Mouse (Mus musculus): ENCODE data around the gene Mtch1.
A peak's percentile ranks its signal among the peaks of the same experiment; 100 is the strongest.

GRCm38 (mm10) chr17:29370984-29371723 lies 23.4 kb upstream of the Mtch1 start:
- TF ChIP-seq POLR2A (IDR thresholded peaks at IDR 0.05; ENCODE audit: insufficient read length, low read depth) (peak; percentile 22), MYOG (IDR thresholded peaks at IDR 0.05; ENCODE audit: control insufficient read depth in 1 of 3, insufficient read depth in 1 of 3, insufficient read length in 2 of 3, low read depth in 2 of 3) (peak in 2 of 3 experiments; percentile 21 to 83), USF1 (IDR thresholded peaks at IDR 0.05; ENCODE audit: low read depth) (no peak), MYOD1 (IDR thresholded peaks at IDR 0.05; ENCODE audit: control insufficient read depth in 1 of 3, insufficient read length in 2 of 3, low read depth in 2 of 3) (peak in 2 of 3 experiments; percentile 9 to 69), CEBPB (IDR thresholded peaks at IDR 0.05; ENCODE audit: insufficient read depth, poor library complexity, severe bottlenecking) (no peak)

All from myocyte (in vitro differentiated cells).